Mouse (Mus musculus) stomach, embryonic 16.5 days (tissue): ENCODE data around the gene Abtb1. TPM values are rescaled to one million over a fixed set of nuclear protein-coding genes. Genes with fewer than 3 reads are reported as not detected.

ENCODE experiments used
- ATAC-seq: fragments of 200-750 bp; cut with Nextera tagmentation; 2 replicates; pipeline ENCODE4 v1.8.0; 2017; ENCODE audit warnings: moderate number of reproducible peaks, moderate TSS enrichment; ENCODE audit not compliant: insufficient read depth, low FRiP score
- H3K27ac ChIP-seq: fragments of 300-500 bp; sonication (generic); 2 replicates; pipeline ENCODE4 v1.5.1; 2014; ENCODE audit warnings: low read length
- H3K27me3 ChIP-seq: fragments of 300-500 bp; sonication (generic); 2 replicates; pipeline ENCODE4 v1.6.1; 2014; ENCODE audit warnings: low read length, control low read depth, mixed read lengths; ENCODE audit not compliant: control insufficient read depth, insufficient read depth
- H3K36me3 ChIP-seq: fragments of 300-500 bp; sonication (generic); 2 replicates; pipeline ENCODE4 v1.6.1; 2014; ENCODE audit warnings: low read length; ENCODE audit not compliant: control insufficient read depth, insufficient read depth
- H3K4me1 ChIP-seq: fragments of 300-500 bp; sonication (generic); 2 replicates; pipeline ENCODE4 v1.6.1; 2014; ENCODE audit warnings: low read length, control low read depth, mixed read lengths; ENCODE audit not compliant: control insufficient read depth, insufficient read depth
- H3K4me2 ChIP-seq: fragments of 300-500 bp; sonication (generic); 2 replicates; pipeline ENCODE4 v1.6.1; 2014; ENCODE audit warnings: low read depth, low read length, mixed read lengths
- H3K4me3 ChIP-seq: fragments of 300-500 bp; sonication (generic); replicated peaks from 2 replicates; pipeline ENCODE4 v1.5.1; 2014; ENCODE audit warnings: mild to moderate bottlenecking, low read length
- H3K9ac ChIP-seq: fragments of 300-500 bp; sonication (generic); 2 replicates; pipeline ENCODE4 v1.6.1; 2014; ENCODE audit warnings: low read length
- H3K9me3 ChIP-seq: fragments of 300-500 bp; sonication (generic); replicated peaks from 2 replicates; pipeline ENCODE4 v1.6.1; 2016; ENCODE audit warnings: low read length, control low read depth; ENCODE audit not compliant: control insufficient read depth
- whole genome bisulfite sequencing: fragments of 180-500 bp; shearing (Covaris S2); extraction: QIAGEN DNeasy Blood & Tissue Kit; methylation state at CpG from one replicate; pipeline ENCODE4 v1.1.7; 2014; 5-methylcytosine and 5-hydroxymethylcytosine counted together
- polyA plus RNA-seq: library from polyadenylated mRNA; unstranded; fragments of >200 nt; fragmentation: Nextera tagmentation; extraction: Ambion mirVana; gene quantifications from 2 replicates; pipeline ENCODE4 v1.2.1, GENCODE M21; 2015

Abtb1 gene
- polyA plus RNA-seq, 1 experiment from 2014 or later: 31.2 TPM

GRCm38 (mm10) chr6:88879471-88879870 is 37.7 kb upstream of the Abtb1 start:
- Histone ChIP-seq H3K4me1 (no peaks in the 10 kb centered on the region), H3K9me3 (no peaks in the 10 kb centered on the region), H3K36me3 (0 out of 2 replicates have a peak, but pooled peaks cover 2% of the 10 kb centered on the region), H3K4me3 (no peak overlapping the region), H3K27me3 (0 out of 2 replicates have a peak, but pooled peaks cover 1% of the 10 kb centered on the region), H3K4me2 (no peak overlapping the region), H3K27ac (no peak overlapping the region), H3K9ac (no peak overlapping the region)
- WGBS: 63% methylated on average over 4 of the region's 4 CpGs
- ATAC-seq: no peak

GRCm38 (mm10) chr6:88874868-88875508 is 33.2 kb upstream of the Abtb1 start, which contains the start of gene Podxl2:
Gene Podxl2, minus strand, starts transcription at chr6:88875044.
- Histone ChIP-seq H3K27ac (no peak within 1 kb of the TSS), H3K9ac (peak within 1 kb of the TSS; percentile 84)

GRCm38 (mm10) chr6:88873965-88874867 is 32.4 kb upstream of the Abtb1 start:
- no peak overlapping the region for H3K27ac ChIP-seq
- 0 out of 2 replicates have a peak, but pooled peaks cover 7% of the 10 kb centered on the region for H3K4me1 ChIP-seq
- ATAC-seq: peak; percentile 56
- peak overlapping the region; percentile 96 for H3K4me2 ChIP-seq
- H3K4me3 ChIP-seq: peak overlapping the region; percentile 68
- 0 out of 2 replicates have a peak, but pooled peaks cover 4% of the 10 kb centered on the region for H3K27me3 ChIP-seq
- no peaks in the 10 kb centered on the region for H3K9me3 ChIP-seq
- H3K36me3 ChIP-seq: no peaks in the 10 kb centered on the region
- H3K9ac ChIP-seq: peak overlapping the region; percentile 84
- WGBS: 2% methylated on average over 66 of the region's 74 CpGs

More at GRCm38 (mm10) chr6:88874868-88875508, 33.2 kb upstream of the Abtb1 start, which contains the start of gene Podxl2:
- 0 out of 2 replicates have a peak, but pooled peaks cover 4% of the 10 kb centered on the region for H3K27me3 ChIP-seq
- 5% methylated on average over 54 of the region's 63 CpGs for WGBS
- no peaks in the 10 kb centered on the region for H3K9me3 ChIP-seq
- H3K4me2 ChIP-seq: peak within 1 kb of the TSS; percentile 96
- no peaks in the 10 kb centered on the region for H3K36me3 ChIP-seq
- ATAC-seq: peak; percentile 75; the same call in 1 of the 2 replicates
- 0 out of 2 replicates have a peak, but pooled peaks cover 7% of the 10 kb centered on the region for H3K4me1 ChIP-seq
- peak within 1 kb of the TSS; percentile 68 for H3K4me3 ChIP-seq

GRCm38 (mm10) chr6:88872811-88873210 is 31.0 kb upstream of the Abtb1 start:
- Histone ChIP-seq H3K4me2 (no peak overlapping the region), H3K4me3 (no peak overlapping the region)

GRCm38 (mm10) chr6:88871546-88871945 is 29.8 kb upstream of the Abtb1 start:
- Histone ChIP-seq H3K4me2 (no peak overlapping the region), H3K4me1 (0 out of 2 replicates have a peak, but pooled peaks cover 7% of the 10 kb centered on the region), H3K27ac (0 out of 2 replicates have a peak overlapping the region, but pooled peaks have one; percentile 4), H3K9me3 (no peaks in the 10 kb centered on the region), H3K4me3 (no peak overlapping the region), H3K36me3 (no peaks in the 10 kb centered on the region), H3K27me3 (0 out of 2 replicates have a peak, but pooled peaks cover 4% of the 10 kb centered on the region), H3K9ac (no peak overlapping the region)
- 27% methylated on average over 8 of the region's 8 CpGs for WGBS
- no peak for ATAC-seq

More at GRCm38 (mm10) chr6:88872811-88873210, 31.0 kb upstream of the Abtb1 start:
- 0 out of 2 replicates have a peak, but pooled peaks cover 4% of the 10 kb centered on the region for H3K27me3 ChIP-seq
- WGBS: 46% methylated on average over 7 of the region's 7 CpGs
- no peaks in the 10 kb centered on the region for H3K9me3 ChIP-seq
- H3K4me1 ChIP-seq: 0 out of 2 replicates have a peak, but pooled peaks cover 7% of the 10 kb centered on the region
- ATAC-seq: no peak
- H3K27ac ChIP-seq: no peak overlapping the region
- H3K9ac ChIP-seq: no peak overlapping the region
- H3K36me3 ChIP-seq: no peaks in the 10 kb centered on the region

GRCm38 (mm10) chr6:88870594-88870993 is 28.8 kb upstream of the Abtb1 start:
- Histone ChIP-seq H3K36me3 (no peaks in the 10 kb centered on the region), H3K9ac (no peak overlapping the region), H3K4me3 (no peak overlapping the region), H3K27ac (no peak overlapping the region), H3K9me3 (no peaks in the 10 kb centered on the region), H3K4me2 (no peak overlapping the region), H3K4me1 (0 out of 2 replicates have a peak, but pooled peaks cover 7% of the 10 kb centered on the region), H3K27me3 (0 out of 2 replicates have a peak, but pooled peaks cover 4% of the 10 kb centered on the region)
- 71% methylated on average over 4 of the region's 4 CpGs for WGBS
- ATAC-seq: no peak

- peak; percentile 44; the same call in 1 of the 2 replicates for ATAC-seq
- 73% methylated on average over 7 of the region's 7 CpGs for WGBS
- no peaks in the 10 kb centered on the region for H3K9me3 ChIP-seq
- no peak overlapping the region for H3K27ac ChIP-seq
- no peak overlapping the region for H3K9ac ChIP-seq
- H3K4me3 ChIP-seq: no peak overlapping the region
- H3K36me3 ChIP-seq: no peaks in the 10 kb centered on the region
- H3K27me3 ChIP-seq: 0 out of 2 replicates have a peak, but pooled peaks cover 2% of the 10 kb centered on the region
- H3K4me1 ChIP-seq: 0 out of 2 replicates have a peak, but pooled peaks cover 7% of the 10 kb centered on the region
- H3K4me2 ChIP-seq: no peak overlapping the region
Observed at GRCm38 (mm10) chr6:88869459-88869858, 27.7 kb upstream of the Abtb1 start.

- no peak for ATAC-seq
- Histone ChIP-seq H3K4me2 (no peak overlapping the region), H3K9me3 (no peaks in the 10 kb centered on the region), H3K9ac (no peak overlapping the region), H3K27ac (no peak overlapping the region), H3K36me3 (no peaks in the 10 kb centered on the region), H3K27me3 (no peaks in the 10 kb centered on the region), H3K4me1 (no peaks in the 10 kb centered on the region), H3K4me3 (no peak overlapping the region)
- 84% methylated on average over 7 of the region's 7 CpGs for WGBS
Observed at GRCm38 (mm10) chr6:88865704-88866103, 23.9 kb upstream of the Abtb1 start.
